Mouse (Mus musculus) stomach, postnatal 0 days (tissue): Measurements from ENCODE around the gene Bcas3. TPM values are rescaled to one million over a fixed set of nuclear protein-coding genes. Genes with fewer than 3 reads are reported as not detected.
A peak's percentile ranks its signal among the peaks of the same experiment; 100 is the strongest.

Experiments
- ATAC-seq: fragments of 200-750 bp; cut with Nextera tagmentation; 2 replicates; pipeline ENCODE4 v1.8.0; 2017; ENCODE audit not compliant: low FRiP score, low TSS enrichment
- DNase-seq: peaks from one replicate; pipeline ENCODE4 v3.0.0-alpha.2; 2016; ENCODE audit warnings: low spot score
- H3K27ac ChIP-seq: fragments of 300-500 bp; sonication (generic); replicated peaks from 2 replicates; pipeline ENCODE4 v1.5.1; 2014; ENCODE audit warnings: mild to moderate bottlenecking, control low read depth
- H3K27me3 ChIP-seq: fragments of 300-500 bp; sonication (generic); 2 replicates; pipeline ENCODE4 v1.6.1; 2014; ENCODE audit warnings: low read length; ENCODE audit not compliant: control insufficient read depth, insufficient read depth
- H3K36me3 ChIP-seq: fragments of 300-500 bp; sonication (generic); 2 replicates; pipeline ENCODE4 v1.6.1; 2014; ENCODE audit warnings: low read length, mixed read lengths; ENCODE audit not compliant: control insufficient read depth, insufficient read depth
- H3K4me1 ChIP-seq: fragments of 300-500 bp; sonication (generic); replicated peaks from 2 replicates; pipeline ENCODE4 v1.6.1; 2014; ENCODE audit warnings: antibody characterized with exemption; ENCODE audit not compliant: control insufficient read depth, insufficient read depth
- H3K4me2 ChIP-seq: fragments of 300-500 bp; sonication (generic); replicated peaks from 2 replicates; pipeline ENCODE4 v1.6.1; 2014; ENCODE audit warnings: low read depth, mild to moderate bottlenecking, control low read depth, moderate library complexity
- H3K4me3 ChIP-seq: fragments of 300-500 bp; sonication (generic); 2 replicates; pipeline ENCODE4 v1.5.1; 2014; ENCODE audit warnings: low read depth, low read length, control low read depth
- H3K9ac ChIP-seq: fragments of 300-500 bp; sonication (generic); 2 replicates; pipeline ENCODE4 v1.6.1; 2014; ENCODE audit warnings: mild to moderate bottlenecking, low read length, control low read depth, mixed read lengths
- H3K9me3 ChIP-seq: fragments of 300-500 bp; sonication (generic); 2 replicates; pipeline ENCODE4 v1.6.1; 2016; ENCODE audit warnings: low read length; ENCODE audit not compliant: control insufficient read depth
- CTCF ChIP-seq: IDR thresholded peaks from 2 replicates; pipeline ENCODE4 v1.5.1; 2016; ENCODE audit warnings: antibody characterized with exemption, low read depth, mild to moderate bottlenecking, moderate library complexity
- EP300 ChIP-seq: optimal IDR thresholded peaks from 2 replicates; pipeline ENCODE3; 2016; ENCODE audit warnings: antibody characterized with exemption
- whole genome bisulfite sequencing: fragments of 180-500 bp; shearing (Covaris S2); extraction: QIAGEN DNeasy Blood & Tissue Kit; methylation state at CpG from one replicate; pipeline ENCODE4 v1.1.7; 2014; 5-methylcytosine and 5-hydroxymethylcytosine counted together
- polyA plus RNA-seq: library from polyadenylated mRNA; unstranded; fragments of >200 nt; fragmentation: Nextera tagmentation; extraction: Ambion mirVana; gene quantifications from 2 replicates; pipeline ENCODE4 v1.2.1, GENCODE M21; 2015

Bcas3 gene
- polyA plus RNA-seq, 1 experiment from 2014 or later: 16.5 TPM

GRCm38 (mm10) chr11:85660304-85660703 is 307.3 kb downstream of the Bcas3 start:
- Histone ChIP-seq H3K27ac (no peak overlapping the region), H3K4me1 (no peaks in the 10 kb centered on the region), H3K4me2 (no peak overlapping the region), H3K36me3 (no peaks in the 10 kb centered on the region), H3K9ac (no peak overlapping the region), H3K27me3 (no peaks in the 10 kb centered on the region), H3K4me3 (no peak overlapping the region), H3K9me3 (no peaks in the 10 kb centered on the region)
- DNase-seq (no peak), ATAC-seq (no peak)
- TF ChIP-seq CTCF (no peak), EP300 (no peak)
- 90% methylated on average over 4 of the region's 4 CpGs for WGBS

GRCm38 (mm10) chr11:85667176-85667575 is 314.2 kb downstream of the Bcas3 start:
- no peak overlapping the region for H3K4me3 ChIP-seq
- no peak for TF ChIP-seq CTCF
- no peak for TF ChIP-seq EP300
- no peak for DNase-seq
- peak overlapping the region; percentile 40; the same call in 1 of the 2 replicates for H3K27ac ChIP-seq
- ATAC-seq: no peak
- no peaks in the 10 kb centered on the region for H3K27me3 ChIP-seq
- 29% methylated on average over 7 of the region's 7 CpGs for WGBS
- peak overlapping the region; percentile 39; the same call in 1 of the 2 replicates for H3K4me2 ChIP-seq
- no peak overlapping the region for H3K9ac ChIP-seq
- H3K9me3 ChIP-seq: no peaks in the 10 kb centered on the region
- H3K4me1 ChIP-seq: peaks cover 6% of the 10 kb centered on the region; the same call in 1 of the 2 replicates
- H3K36me3 ChIP-seq: no peaks in the 10 kb centered on the region

GRCm38 (mm10) chr11:85667741-85668140 is 314.8 kb downstream of the Bcas3 start:
- DNase-seq (no peak), ATAC-seq (no peak)
- peak overlapping the region; percentile 39 for H3K4me2 ChIP-seq
- no peaks in the 10 kb centered on the region for H3K27me3 ChIP-seq
- no peaks in the 10 kb centered on the region for H3K9me3 ChIP-seq
- 27% methylated on average over 9 of the region's 9 CpGs for WGBS
- TF ChIP-seq EP300 (no peak), CTCF (no peak)
- H3K9ac ChIP-seq: no peak overlapping the region
- no peaks in the 10 kb centered on the region for H3K36me3 ChIP-seq
- peak overlapping the region; percentile 40 for H3K27ac ChIP-seq
- no peak overlapping the region; the same call in 1 of the 2 replicates for H3K4me3 ChIP-seq
- peaks cover 6% of the 10 kb centered on the region; the same call in 1 of the 2 replicates for H3K4me1 ChIP-seq

GRCm38 (mm10) chr11:85672881-85673475 is 320.0 kb downstream of the Bcas3 start:
- ATAC-seq (no peak), DNase-seq (no peak)
- no peak overlapping the region for H3K4me2 ChIP-seq
- no peaks in the 10 kb centered on the region for H3K9me3 ChIP-seq
- H3K27ac ChIP-seq: no peak overlapping the region
- H3K4me3 ChIP-seq: no peak overlapping the region
- H3K27me3 ChIP-seq: no peaks in the 10 kb centered on the region
- H3K4me1 ChIP-seq: 0 out of 2 replicates have a peak, but pooled peaks cover 2% of the 10 kb centered on the region
- no peak overlapping the region for H3K9ac ChIP-seq
- 53% methylated on average over 10 of the region's 10 CpGs for WGBS
- H3K36me3 ChIP-seq: no peaks in the 10 kb centered on the region
- no peak for TF ChIP-seq CTCF
- no peak for TF ChIP-seq EP300

GRCm38 (mm10) chr11:85675244-85675643 is 322.3 kb downstream of the Bcas3 start:
- ATAC-seq (peak; percentile 26; the same call in 1 of the 2 replicates), DNase-seq (no peak)
- Histone ChIP-seq H3K27me3 (no peaks in the 10 kb centered on the region), H3K4me2 (no peak overlapping the region), H3K9ac (no peak overlapping the region), H3K36me3 (no peaks in the 10 kb centered on the region), H3K4me1 (no peaks in the 10 kb centered on the region), H3K27ac (peak overlapping the region; percentile 63; the same call in 1 of the 2 replicates), H3K4me3 (no peak overlapping the region), H3K9me3 (no peaks in the 10 kb centered on the region)
- TF ChIP-seq EP300: no peak
- WGBS: 51% methylated on average over 4 of the region's 4 CpGs

- no peak overlapping the region for H3K4me2 ChIP-seq
- peak overlapping the region; percentile 40; the same call in 1 of the 2 replicates for H3K27ac ChIP-seq
- TF ChIP-seq CTCF (peak; percentile 31), EP300 (no peak)
- H3K36me3 ChIP-seq: no peaks in the 10 kb centered on the region
- H3K9me3 ChIP-seq: no peaks in the 10 kb centered on the region
- DNase-seq (no peak), ATAC-seq (peak; percentile 53; the same call in 1 of the 2 replicates)
- WGBS: 49% methylated on average over 10 of the region's 10 CpGs
- no peak overlapping the region for H3K4me3 ChIP-seq
- no peaks in the 10 kb centered on the region for H3K27me3 ChIP-seq
- H3K9ac ChIP-seq: no peak overlapping the region
- H3K4me1 ChIP-seq: no peaks in the 10 kb centered on the region
Observed at GRCm38 (mm10) chr11:85676357-85677004, 323.5 kb downstream of the Bcas3 start.
